Mouse (Mus musculus) hindbrain, embryonic 11.5 days (tissue): Measurements from ENCODE around the gene Calr. TPM values are rescaled to one million over a fixed set of nuclear protein-coding genes. Genes with fewer than 3 reads are reported as not detected.

Source experiments
- ATAC-seq: fragments of 200-750 bp; cut with Nextera tagmentation; 2 replicates; pipeline ENCODE4 v1.8.0; 2017; ENCODE audit warnings: mild to moderate bottlenecking, moderate TSS enrichment, moderate library complexity; ENCODE audit not compliant: low FRiP score
- DNase-seq: peaks from one replicate; pipeline ENCODE4 v3.0.0-alpha.2; 2015; ENCODE audit warnings: low spot score
- H3K27ac ChIP-seq: fragments of 300-500 bp; sonication (generic); 2 replicates; pipeline ENCODE4 v1.5.1; 2014; ENCODE audit warnings: mild to moderate bottlenecking, low read depth, low read length
- H3K27me3 ChIP-seq: fragments of 300-500 bp; sonication (generic); 2 replicates; pipeline ENCODE4 v1.6.1; 2014; ENCODE audit warnings: mild to moderate bottlenecking, low read length, moderate library complexity, mixed read lengths; ENCODE audit not compliant: control insufficient read depth, insufficient read depth
- H3K36me3 ChIP-seq: fragments of 300-500 bp; sonication (generic); 2 replicates; pipeline ENCODE4 v1.6.1; 2014; ENCODE audit warnings: mild to moderate bottlenecking, low read length, moderate library complexity, mixed read lengths; ENCODE audit not compliant: control insufficient read depth, insufficient read depth
- H3K4me1 ChIP-seq: fragments of 300-500 bp; sonication (generic); replicated peaks from 2 replicates; pipeline ENCODE4 v1.6.1; 2014; ENCODE audit warnings: low read length, mixed read lengths; ENCODE audit not compliant: control insufficient read depth, insufficient read depth
- H3K4me2 ChIP-seq: fragments of 300-500 bp; sonication (generic); replicated peaks from 2 replicates; pipeline ENCODE4 v1.6.1; 2014; ENCODE audit warnings: mild to moderate bottlenecking, low read depth, low read length
- H3K4me3 ChIP-seq: fragments of 300-500 bp; sonication (generic); 2 replicates; pipeline ENCODE4 v1.5.1; 2014; ENCODE audit warnings: low read depth, low read length
- H3K9ac ChIP-seq: fragments of 300-500 bp; sonication (generic); 2 replicates; pipeline ENCODE4 v1.6.1; 2014; ENCODE audit warnings: low read depth, low read length
- H3K9me3 ChIP-seq: fragments of 300-500 bp; sonication (generic); 2 replicates; pipeline ENCODE4 v1.6.1; 2016; ENCODE audit warnings: low read length; ENCODE audit not compliant: control insufficient read depth
- WGBS: fragments of 180-500 bp; shearing (Covaris S2); extraction: QIAGEN DNeasy Blood & Tissue Kit; methylation state at CpG from one replicate; pipeline ENCODE4 v1.1.7; 2014; 5-methylcytosine and 5-hydroxymethylcytosine counted together
- polyA plus RNA-seq: library from polyadenylated mRNA; unstranded; fragments of >200 nt; fragmentation: Nextera tagmentation; extraction: Ambion mirVana; gene quantifications from 2 replicates; pipeline ENCODE4 v1.2.1, GENCODE M21; 2014

The Calr gene
- polyA plus RNA-seq, 1 experiment from 2014 or later = 845 TPM

GRCm38 (mm10) chr8:84847684-84848435 is 1.1 kb upstream of the Calr start:
- Histone ChIP-seq H3K27ac (peak overlapping the region; percentile 76; the same call in 1 of the 2 replicates), H3K9ac (0 out of 2 replicates have a peak overlapping the region, but pooled peaks have one; percentile 17), H3K36me3 (peaks cover 18% of the 10 kb centered on the region), H3K4me2 (peak overlapping the region; percentile 65), H3K27me3 (no peaks in the 10 kb centered on the region), H3K4me1 (peaks cover 7% of the 10 kb centered on the region; the same call in 1 of the 2 replicates), H3K4me3 (peak overlapping the region; percentile 96), H3K9me3 (no peaks in the 10 kb centered on the region)
- 46% methylated on average over 6 of the region's 6 CpGs for WGBS
- DNase-seq = no peak
- no peak for ATAC-seq

GRCm38 (mm10) chr8:84846094-84846721 is 526 bp downstream of the Calr start:
- peaks cover 7% of the 10 kb centered on the region; the same call in 1 of the 2 replicates for H3K4me1 ChIP-seq
- peaks cover 28% of the 10 kb centered on the region for H3K36me3 ChIP-seq
- peak overlapping the region; percentile 80 for H3K27ac ChIP-seq
- no peaks in the 10 kb centered on the region for H3K27me3 ChIP-seq
- peak overlapping the region; percentile 74 for H3K4me2 ChIP-seq
- H3K9ac ChIP-seq = peak overlapping the region; percentile 99
- DNase-seq (peak; percentile 66), ATAC-seq (peak; percentile 46)
- under 1% methylated on average over 30 of the region's 30 CpGs for WGBS
- no peaks in the 10 kb centered on the region for H3K9me3 ChIP-seq
- peak overlapping the region; percentile 96 for H3K4me3 ChIP-seq

DNA sequence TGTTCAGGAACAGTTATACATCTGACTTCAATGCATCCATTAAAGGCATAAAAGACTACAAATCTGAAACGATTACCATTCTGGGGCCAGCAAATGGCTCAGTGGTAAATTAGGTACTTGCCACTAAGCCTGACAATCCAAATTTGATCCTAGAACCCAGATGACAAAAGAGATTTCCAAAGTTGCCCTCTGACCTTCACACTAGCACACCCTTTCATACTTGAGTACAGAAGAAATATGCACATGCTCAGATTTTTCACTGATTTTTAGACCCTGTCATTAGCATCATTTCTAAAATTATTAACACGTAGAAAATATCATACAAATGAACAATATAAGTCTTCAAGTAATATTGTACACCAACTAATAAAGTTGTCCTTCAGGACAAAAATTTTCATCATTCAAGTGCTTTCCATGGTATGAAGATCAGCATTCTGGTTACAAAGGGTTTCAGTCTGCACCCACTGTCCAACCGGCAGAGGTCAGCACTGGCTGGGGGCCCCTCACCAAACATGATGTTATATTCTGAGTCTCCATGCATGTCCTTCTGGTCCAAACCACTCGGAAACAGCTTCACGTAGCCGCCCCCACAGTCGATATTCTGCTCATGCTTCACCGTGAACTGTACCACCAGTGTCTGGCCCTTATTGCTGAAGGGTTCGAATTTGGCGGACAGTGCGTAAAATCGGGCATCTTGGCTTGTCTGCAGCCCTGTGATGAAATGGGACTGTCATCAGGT is 1.2 kb downstream of the Calr start:
- Histone ChIP-seq H3K27me3 (no peaks in the 10 kb centered on the region), H3K27ac (0 out of 2 replicates have a peak overlapping the region, but pooled peaks have one; percentile 80), H3K9ac (peak overlapping the region; percentile 99), H3K4me2 (peak overlapping the region; percentile 74), H3K9me3 (no peaks in the 10 kb centered on the region), H3K4me3 (peak overlapping the region; percentile 96), H3K36me3 (peaks cover 28% of the 10 kb centered on the region), H3K4me1 (peaks cover 7% of the 10 kb centered on the region; the same call in 1 of the 2 replicates)
- DNase-seq (peak; percentile 60), ATAC-seq (no peak)
- 15% methylated on average over 12 of the region's 12 CpGs for WGBS

DNA sequence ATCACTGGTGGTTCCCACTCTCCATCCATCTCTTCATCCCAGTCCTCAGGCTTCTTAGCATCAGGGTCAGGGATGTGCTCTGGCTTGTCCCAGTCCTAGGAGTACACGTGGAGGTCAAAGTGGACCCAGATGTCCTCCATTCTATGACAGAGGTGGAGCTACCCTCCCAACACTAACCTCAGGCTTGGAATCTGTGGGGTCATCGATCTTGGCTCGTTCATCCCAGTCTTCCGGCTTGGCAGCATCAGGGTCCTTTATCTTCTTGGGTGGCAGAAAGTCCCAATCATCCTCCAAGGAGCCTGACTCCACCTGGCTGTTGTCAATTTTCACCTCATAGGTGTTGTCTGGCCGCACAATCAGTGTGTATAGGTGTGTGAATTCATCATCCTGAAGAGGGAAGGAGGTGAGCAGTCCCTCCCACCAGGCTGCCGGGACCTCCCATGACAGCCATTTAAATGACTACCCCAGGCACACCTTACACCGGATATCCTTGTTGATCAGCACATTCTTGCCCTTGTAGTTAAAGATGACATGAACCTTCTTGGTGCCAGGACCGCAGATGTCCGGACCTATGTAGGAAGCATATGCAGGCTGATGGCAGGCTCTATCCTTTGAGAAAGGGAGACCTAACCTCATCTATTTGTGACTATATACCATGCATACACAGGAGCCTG is 2.2 kb downstream of the Calr start:
- H3K36me3 ChIP-seq = peaks cover 28% of the 10 kb centered on the region
- 93% methylated on average over 9 of the region's 9 CpGs for WGBS
- peak overlapping the region; percentile 74 for H3K4me2 ChIP-seq
- peak overlapping the region; percentile 99; the same call in 1 of the 2 replicates for H3K9ac ChIP-seq
- H3K9me3 ChIP-seq = no peaks in the 10 kb centered on the region
- H3K27me3 ChIP-seq = no peaks in the 10 kb centered on the region
- peaks cover 8% of the 10 kb centered on the region for H3K4me1 ChIP-seq
- ATAC-seq = no peak
- DNase-seq = no peak
- no peak overlapping the region for H3K27ac ChIP-seq
- peak overlapping the region; percentile 96 for H3K4me3 ChIP-seq

GRCm38 (mm10) chr8:84841514-84841913 is 5.2 kb downstream of the Calr start:
- no peak overlapping the region for H3K4me3 ChIP-seq
- H3K9ac ChIP-seq = no peak overlapping the region
- no peak overlapping the region for H3K4me2 ChIP-seq
- no peak overlapping the region for H3K27ac ChIP-seq
- H3K9me3 ChIP-seq = no peaks in the 10 kb centered on the region
- 90% methylated on average over 1 of the region's 1 CpGs for WGBS
- H3K27me3 ChIP-seq = no peaks in the 10 kb centered on the region
- peaks cover 12% of the 10 kb centered on the region for H3K4me1 ChIP-seq
- DNase-seq = no peak
- peaks cover 43% of the 10 kb centered on the region for H3K36me3 ChIP-seq
- ATAC-seq = no peak

GRCm38 (mm10) chr8:84840248-84840999 is 6.3 kb downstream of the Calr start, which contains the start of gene Rad23a:
Gene Rad23a, minus strand, starts transcription at chr8:84840665.
- DNase-seq (peak; percentile 94), ATAC-seq (peak; percentile 96)
- Histone ChIP-seq H3K4me3 (peak within 1 kb of the TSS; percentile 96), H3K27ac (peak within 1 kb of the TSS; percentile 75), H3K27me3 (no peaks in the 10 kb centered on the region), H3K36me3 (peaks cover 45% of the 10 kb centered on the region), H3K4me1 (peaks cover 12% of the 10 kb centered on the region), H3K4me2 (peak within 1 kb of the TSS; percentile 60), H3K9ac (peak within 1 kb of the TSS; percentile 85), H3K9me3 (no peaks in the 10 kb centered on the region)
- under 1% methylated on average over 54 of the region's 55 CpGs for WGBS

DNA sequence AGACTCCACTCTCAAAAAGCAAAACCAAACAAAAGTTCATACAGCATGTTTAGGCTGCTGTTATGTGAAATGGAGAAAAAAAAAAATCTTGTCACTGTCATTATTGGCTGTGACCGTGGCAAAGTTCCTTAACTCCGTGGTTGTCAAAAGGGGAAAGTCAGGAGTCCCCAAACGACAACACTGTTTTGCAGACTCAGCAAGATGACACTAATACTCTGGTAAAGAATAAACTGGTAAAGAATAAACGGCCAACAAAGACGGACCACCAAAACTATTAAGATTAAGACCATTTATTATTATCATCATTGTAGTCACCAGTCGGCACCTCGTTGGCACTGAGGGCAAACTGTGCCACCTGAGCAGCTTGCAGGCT is 6.9 kb downstream of the Calr start:
- peak overlapping the region; percentile 85 for H3K9ac ChIP-seq
- no peak for ATAC-seq
- peaks cover 12% of the 10 kb centered on the region for H3K4me1 ChIP-seq
- DNase-seq = no peak
- WGBS = 5% methylated on average over 7 of the region's 7 CpGs
- H3K36me3 ChIP-seq = peaks cover 44% of the 10 kb centered on the region
- peak overlapping the region; percentile 96 for H3K4me3 ChIP-seq
- no peaks in the 10 kb centered on the region for H3K27me3 ChIP-seq
- H3K4me2 ChIP-seq = peak overlapping the region; percentile 60
- H3K9me3 ChIP-seq = no peaks in the 10 kb centered on the region
- peak overlapping the region; percentile 75 for H3K27ac ChIP-seq
